Mouse (Mus musculus) gastrocnemius, postnatal 25 days (tissue): ENCODE measurements around the gene Zfx. TPM values are rescaled to one million over a fixed set of nuclear protein-coding genes. Genes with fewer than 3 reads are reported as not detected.

ENCODE experiments used
- DNase-seq: peaks from one replicate; pipeline ENCODE4 v3.0.0; 2022
- long read RNA-seq, 2 experiments: library from polyadenylated mRNA; stranded (forward); transcript quantifications; one replicate each; pipeline ENCODE4 v2.0.0; 2021
- total RNA-seq, 2 experiments: library from RNA; stranded (reverse); gene quantifications; 1 replicate in 1 of 2; 2 replicates in 1 of 2; pipeline ENCODE4 v1.2.3; 2021

Zfx gene
- total RNA-seq: 10 to 100 TPM; 16.0 to 20.2 TPM
- long read RNA-seq, experiment 1, partial matches to known transcripts: 0 of 1 reads
- long read RNA-seq, experiment 1, other reads (novel, unspliced or antisense): 1 of 1 reads
- long read RNA-seq, experiment 2, full-length matches to known transcripts: 1 of 3 reads
- long read RNA-seq, experiment 2, partial matches to known transcripts: 0 of 3 reads
- long read RNA-seq, experiment 2, other reads (novel, unspliced or antisense): 2 of 3 reads

GRCm38 (mm10) chrX:94123059-94123839, at the start of gene Zfx:
TSS of gene Zfx (minus strand) at chrX:94123702.
- peak; percentile 74 for DNase-seq

DNA sequence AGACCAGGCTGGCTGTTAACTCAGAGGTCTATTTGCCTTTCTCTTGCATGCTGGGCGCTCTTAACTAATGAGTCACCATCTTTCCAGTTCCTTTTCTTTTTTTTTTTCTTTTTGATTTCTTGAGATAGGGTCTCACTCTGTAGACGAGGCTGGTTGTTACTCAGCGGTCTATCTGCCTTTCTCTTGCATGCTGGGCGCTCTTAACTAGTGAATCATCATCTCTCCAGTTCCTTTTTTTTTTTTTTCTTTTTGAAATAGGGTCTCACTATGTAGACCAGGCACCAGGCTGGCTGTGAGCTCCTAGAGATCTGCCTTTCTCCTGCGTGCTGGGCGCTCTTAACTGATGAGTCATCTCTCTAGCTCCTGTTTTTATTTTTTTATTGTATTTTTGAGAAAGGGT, 45.8 kb upstream of the Zfx start:
- no peak for DNase-seq

DNA sequence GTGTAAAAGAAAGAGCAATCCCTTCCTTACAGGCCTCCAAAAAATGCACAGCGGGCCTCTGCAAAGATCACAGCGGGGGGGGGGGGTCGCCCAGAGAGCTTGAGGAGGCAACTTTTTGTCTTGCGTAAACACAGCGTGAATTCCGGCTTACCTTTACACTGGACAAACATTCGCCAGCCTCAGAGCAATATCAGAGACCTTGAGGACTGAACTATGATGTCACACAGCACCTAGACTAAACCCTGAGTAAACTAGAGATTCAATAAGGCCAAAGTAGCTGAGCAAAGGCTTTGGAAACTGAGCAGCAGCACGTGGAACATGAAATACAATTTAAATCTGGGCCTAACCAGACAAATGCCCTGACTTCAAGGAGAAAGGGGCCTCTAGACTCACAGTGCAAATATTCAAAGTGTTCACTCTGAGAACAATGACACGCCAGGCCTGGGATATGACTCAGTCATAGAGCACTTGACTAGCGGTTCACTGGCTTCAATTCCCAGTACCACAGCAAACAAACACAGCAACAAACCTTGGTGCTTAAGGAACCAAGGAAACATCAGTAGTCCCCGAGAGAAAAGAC, 28.8 kb upstream of the Zfx start:
- DNase-seq: no peak

- no peak for DNase-seq
These were observed 27.0 kb upstream of the Zfx start for GRCm38 (mm10) chrX:94150471-94150870.

DNA sequence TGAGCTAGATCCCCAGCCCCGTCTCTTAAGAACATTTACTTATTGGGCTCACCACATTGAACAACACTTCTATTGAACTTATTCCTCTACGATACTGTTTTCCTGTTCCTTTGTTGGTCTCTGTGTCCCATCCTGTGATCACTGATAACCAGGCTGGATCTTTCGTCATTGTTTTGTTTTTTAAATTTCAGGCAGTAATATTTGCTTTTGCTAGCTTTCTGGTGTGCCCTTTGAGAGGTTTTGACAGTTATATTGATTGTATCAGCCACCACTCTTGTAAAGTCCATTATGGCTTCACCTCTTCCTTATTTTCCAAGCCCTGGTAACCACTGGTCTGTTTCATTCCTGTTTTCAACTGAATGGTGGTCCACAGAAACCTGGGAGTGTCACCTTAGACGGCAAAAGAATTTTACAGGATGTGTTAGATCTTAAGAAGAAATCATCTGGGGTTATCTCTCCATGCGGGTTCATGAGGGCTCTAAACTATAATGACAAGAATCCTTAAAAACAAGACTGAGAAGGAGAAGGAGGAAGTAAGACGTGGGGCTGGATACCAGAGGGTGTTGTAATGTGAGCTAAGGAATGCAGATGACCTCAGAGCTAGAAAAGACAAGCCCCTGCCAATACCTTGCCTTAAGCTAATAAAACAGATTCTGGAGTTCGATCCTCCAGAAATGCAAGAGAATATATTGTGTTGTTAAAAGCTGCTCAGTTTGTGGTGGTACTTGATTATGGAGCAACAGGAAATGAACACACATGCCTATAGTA, 18.7 kb upstream of the Zfx start:
- no peak for DNase-seq

- DNase-seq: no peak
These were observed 16.6 kb upstream of the Zfx start for GRCm38 (mm10) chrX:94140080-94140479.

DNA sequence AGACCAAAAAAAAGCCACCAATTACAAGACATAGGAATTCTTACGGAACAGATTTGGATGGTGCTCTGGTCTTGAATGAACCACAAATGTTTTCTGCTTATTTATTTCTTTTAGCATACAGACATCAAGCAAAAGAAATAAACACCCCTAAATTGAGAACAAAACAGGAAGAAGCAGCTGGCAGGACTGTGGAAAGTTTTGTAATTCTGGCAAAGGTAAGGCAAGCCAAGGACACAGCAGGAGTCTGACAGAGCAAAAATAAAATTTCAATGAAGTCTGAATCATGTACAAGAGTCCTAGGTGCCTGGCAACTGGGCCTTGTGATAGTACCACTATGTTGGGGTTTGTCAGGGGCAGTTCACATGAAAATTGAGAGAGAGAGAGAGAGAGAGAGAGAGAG, 14.8 kb upstream of the Zfx start:
- DNase-seq: no peak

- no peak for DNase-seq
These were observed 11.6 kb upstream of the Zfx start for GRCm38 (mm10) chrX:94135084-94135483.

DNA sequence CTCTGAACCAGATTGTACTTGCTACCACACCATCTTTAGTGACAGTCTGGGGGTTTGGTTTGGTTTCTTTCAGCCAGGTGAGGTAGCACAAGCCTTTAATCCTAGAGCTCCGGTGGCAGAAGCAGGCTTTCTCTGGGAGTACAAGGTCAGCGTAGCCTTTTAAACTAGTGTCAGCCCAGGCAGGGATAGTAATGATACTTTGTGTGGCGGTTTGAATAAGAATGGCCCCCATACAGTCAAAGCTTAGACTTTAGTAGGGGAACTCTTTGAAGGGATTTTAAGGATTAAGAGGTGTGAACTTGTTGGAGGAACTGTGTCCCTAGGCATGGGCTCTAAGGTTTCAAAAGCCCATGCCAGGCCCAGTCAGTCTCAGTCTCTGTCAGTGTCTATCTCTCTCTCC, 10.0 kb upstream of the Zfx start:
- no peak for DNase-seq

GRCm38 (mm10) chrX:94132239-94132638, 8.7 kb upstream of the Zfx start:
- DNase-seq: no peak

DNA sequence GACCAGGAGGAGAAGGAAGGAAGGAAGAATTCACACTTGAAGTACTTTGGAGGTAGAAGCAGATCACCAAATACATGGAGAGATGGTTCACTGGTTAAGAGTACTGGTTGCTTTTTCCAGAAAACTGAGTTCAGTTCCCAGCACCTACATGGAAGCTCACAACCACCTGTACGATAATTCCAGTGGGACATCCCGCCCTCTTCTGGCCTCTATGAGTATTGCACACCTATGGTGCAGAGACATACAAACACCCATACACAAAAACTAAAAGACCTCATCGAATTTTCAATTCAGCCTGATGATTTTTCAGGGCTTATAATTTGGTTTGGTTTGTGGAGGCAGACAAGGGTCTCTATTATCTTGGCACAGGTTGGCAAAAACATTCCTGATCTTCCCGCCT, 6.2 kb upstream of the Zfx start:
- DNase-seq: no peak

DNA sequence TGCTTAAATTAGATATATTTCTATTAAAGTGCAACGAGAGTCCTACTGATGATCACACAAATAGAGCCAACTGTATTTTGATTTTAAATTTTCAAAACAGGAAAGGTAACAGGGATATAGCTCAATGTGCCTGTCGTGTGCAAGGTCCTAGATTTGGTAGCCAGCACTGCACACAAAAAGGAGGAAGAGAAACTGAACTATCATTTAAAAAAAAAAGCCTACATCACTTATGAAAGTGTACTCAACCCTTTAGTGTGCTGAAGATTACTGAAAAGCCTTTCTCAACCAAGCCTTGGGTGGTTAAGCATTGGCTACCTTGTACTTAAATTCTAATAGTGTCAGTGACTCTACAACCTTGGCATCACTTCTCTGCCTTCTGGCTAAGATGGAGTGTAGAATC, 2.4 kb upstream of the Zfx start:
- no peak for DNase-seq

DNA sequence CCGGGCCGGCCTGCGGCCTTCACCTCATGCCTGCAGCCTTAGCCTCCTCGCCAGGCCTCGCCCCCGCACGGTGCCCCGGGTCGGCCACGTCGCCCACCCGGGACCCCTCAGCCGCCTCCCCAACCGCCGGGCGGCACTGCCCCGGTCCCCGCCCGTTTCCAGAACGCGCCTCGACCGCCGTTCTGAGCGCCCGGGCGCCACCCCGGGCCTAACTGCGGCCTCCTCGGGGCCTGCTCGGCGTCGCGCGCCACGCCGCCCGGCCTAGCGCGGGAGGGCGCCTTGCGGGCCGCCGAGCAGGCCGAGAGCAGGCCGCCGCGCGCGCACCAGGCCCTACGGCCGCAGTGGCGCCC, 818 bp downstream of the Zfx start:
- no peak for DNase-seq

DNA sequence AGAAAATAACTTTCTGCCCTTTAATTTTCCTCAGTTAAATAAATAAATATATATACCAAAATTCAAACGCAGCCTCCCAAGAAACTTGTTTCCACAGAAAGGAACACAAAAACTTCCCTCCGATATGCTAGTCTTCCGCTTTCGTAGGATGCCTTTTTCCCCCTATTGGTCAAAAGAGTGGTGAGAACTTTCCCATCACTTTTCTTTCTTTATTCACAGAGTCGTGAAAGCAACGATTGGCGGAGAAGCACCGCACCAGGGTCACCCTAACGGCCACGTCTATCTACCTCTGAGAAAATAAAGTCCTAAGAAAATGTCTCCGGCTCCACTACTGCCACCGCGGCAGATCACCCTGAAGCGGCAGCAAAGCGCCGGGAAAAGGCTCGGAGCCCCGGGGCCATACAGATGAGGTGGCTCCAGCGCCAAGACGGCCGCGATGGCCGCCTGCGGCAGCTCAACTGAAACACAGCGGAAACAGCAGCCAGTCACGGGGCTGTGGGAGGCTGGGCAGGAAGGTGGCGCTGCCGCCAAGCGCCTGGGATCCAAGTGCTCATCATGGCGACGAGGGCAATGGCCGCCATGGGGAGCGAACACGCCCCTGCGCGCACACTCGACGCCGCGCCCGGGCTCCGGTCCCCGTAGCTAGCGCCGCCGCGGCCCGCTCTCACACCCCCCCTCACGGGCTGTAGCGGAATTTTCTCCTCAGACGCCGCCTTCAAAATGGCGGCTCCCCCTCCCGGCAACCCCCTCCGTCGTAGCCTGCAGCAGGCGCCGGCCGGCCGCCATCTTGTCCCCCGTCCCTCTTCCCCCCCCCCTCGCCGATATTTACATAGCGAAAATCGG, 1.4 kb downstream of the Zfx start:
- DNase-seq: peak; percentile 87

- DNase-seq: no peak
These were observed 2.2 kb downstream of the Zfx start for GRCm38 (mm10) chrX:94121161-94121856.

DNA sequence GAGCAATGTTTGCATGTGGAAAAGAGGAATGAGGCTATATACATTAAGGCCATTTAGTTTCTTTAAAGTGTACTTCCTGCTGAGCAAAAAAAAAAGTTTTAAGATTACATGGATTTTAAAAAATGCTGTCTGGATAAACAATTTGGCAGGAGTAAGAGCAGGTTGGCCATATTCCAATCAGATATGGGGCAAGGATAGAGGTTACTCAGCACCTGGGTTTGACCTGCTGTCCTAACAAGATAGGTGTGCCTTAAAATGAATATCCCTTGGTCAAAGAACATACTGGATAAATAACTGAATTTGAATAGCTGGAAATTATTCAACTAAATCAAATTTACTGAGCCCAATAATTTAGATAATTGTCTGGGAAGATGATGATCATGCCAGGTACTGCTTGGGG, 5.2 kb downstream of the Zfx start:
- no peak for DNase-seq

- no peak for DNase-seq
These were observed 7.6 kb downstream of the Zfx start for GRCm38 (mm10) chrX:94115882-94116281.

- DNase-seq: no peak
These were observed 17.5 kb downstream of the Zfx start for GRCm38 (mm10) chrX:94105964-94106363.

DNA sequence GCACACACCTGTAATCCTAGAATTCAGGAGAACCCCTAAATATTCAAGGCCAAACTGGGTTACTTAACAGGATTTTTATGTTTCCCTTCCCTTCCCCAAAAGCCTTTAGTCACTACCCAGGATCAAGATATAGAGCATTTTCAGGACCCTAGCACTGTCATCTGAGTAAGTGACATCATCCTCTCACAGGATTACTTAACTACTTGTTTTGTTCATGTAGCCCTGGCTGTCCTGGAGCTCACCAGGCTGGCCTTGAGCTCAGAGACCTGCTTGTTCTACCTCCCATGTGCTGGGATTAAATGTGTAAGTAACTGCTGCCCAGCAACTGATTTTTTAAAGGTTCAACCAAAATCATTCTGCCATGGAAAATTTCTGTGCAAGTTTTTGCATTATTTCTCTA, 20.6 kb downstream of the Zfx start:
- DNase-seq: no peak

DNA sequence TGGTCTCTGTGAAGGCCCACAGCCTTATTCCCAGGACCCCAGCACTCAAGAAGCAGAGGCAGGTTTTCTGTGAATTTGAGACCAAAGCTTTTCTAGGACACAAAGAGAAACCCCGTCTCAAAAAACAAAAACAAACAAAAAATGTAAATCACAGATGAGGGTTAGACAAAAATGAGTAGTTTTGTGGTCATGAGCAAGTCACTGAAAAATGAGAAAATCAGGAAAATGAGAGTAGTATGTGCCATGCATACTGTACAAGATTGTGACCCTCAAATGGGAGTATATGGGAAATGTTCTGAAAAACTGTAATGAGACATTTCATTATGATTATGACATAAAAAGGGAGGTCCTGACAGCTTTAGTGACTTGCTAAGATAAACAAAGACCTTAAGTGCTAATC, 22.9 kb downstream of the Zfx start:
- DNase-seq: no peak

- DNase-seq: no peak
These were observed 32.5 kb downstream of the Zfx start for GRCm38 (mm10) chrX:94091001-94091400.
